Mouse (Mus musculus) kidney, embryonic 14.5 days (tissue): ENCODE measurements around the gene Mboat1. TPM values are rescaled to one million over a fixed set of nuclear protein-coding genes. Genes with fewer than 3 reads are reported as not detected.

ENCODE experiments used
- ATAC-seq: fragments of 200-750 bp; cut with Nextera tagmentation; 2 replicates; pipeline ENCODE4 v1.8.0; 2017; ENCODE audit warnings: moderate number of reproducible peaks, mild to moderate bottlenecking, moderate TSS enrichment, moderate library complexity; ENCODE audit not compliant: low FRiP score, low TSS enrichment
- H3K27ac ChIP-seq: fragments of 300-500 bp; sonication (generic); 2 replicates; pipeline ENCODE4 v1.5.1; 2014; ENCODE audit warnings: low read depth, mild to moderate bottlenecking, low read length, moderate library complexity, mixed read lengths
- H3K27me3 ChIP-seq: fragments of 300-500 bp; sonication (generic); 2 replicates; pipeline ENCODE4 v1.6.1; 2014; ENCODE audit warnings: mild to moderate bottlenecking, low read length; ENCODE audit not compliant: control insufficient read depth, insufficient read depth
- H3K36me3 ChIP-seq: fragments of 300-500 bp; sonication (generic); 2 replicates; pipeline ENCODE4 v1.6.1; 2014; ENCODE audit warnings: low read length, mixed read lengths; ENCODE audit not compliant: control insufficient read depth, insufficient read depth
- H3K4me1 ChIP-seq: fragments of 300-500 bp; sonication (generic); 2 replicates; pipeline ENCODE4 v1.6.1; 2014; ENCODE audit warnings: low read length, mixed read lengths; ENCODE audit not compliant: control insufficient read depth, insufficient read depth
- H3K4me2 ChIP-seq: fragments of 300-500 bp; sonication (generic); replicated peaks from 2 replicates; pipeline ENCODE4 v1.6.1; 2014; ENCODE audit warnings: low read depth, mild to moderate bottlenecking, low read length
- H3K4me3 ChIP-seq: fragments of 300-500 bp; sonication (generic); 2 replicates; pipeline ENCODE4 v1.5.1; 2014; ENCODE audit warnings: mild to moderate bottlenecking, low read length
- H3K9ac ChIP-seq: fragments of 300-500 bp; sonication (generic); 2 replicates; pipeline ENCODE4 v1.6.1; 2014; ENCODE audit warnings: low read depth, mild to moderate bottlenecking, low read length, moderate library complexity
- H3K9me3 ChIP-seq: fragments of 300-500 bp; sonication (generic); 2 replicates; pipeline ENCODE4 v1.6.1; 2016; ENCODE audit warnings: low read length; ENCODE audit not compliant: control insufficient read depth
- WGBS: fragments of 180-500 bp; shearing (Covaris S2); extraction: QIAGEN DNeasy Blood & Tissue Kit; methylation state at CpG from one replicate; pipeline ENCODE4 v1.1.7; 2014; 5-methylcytosine and 5-hydroxymethylcytosine counted together
- polyA plus RNA-seq: library from polyadenylated mRNA; unstranded; fragments of >200 nt; fragmentation: Nextera tagmentation; extraction: Ambion mirVana; gene quantifications from 2 replicates; pipeline ENCODE4 v1.2.1, GENCODE M21; 2014

The Mboat1 gene
- polyA plus RNA-seq, 1 experiment from 2014 or later, result 32.8 TPM

DNA sequence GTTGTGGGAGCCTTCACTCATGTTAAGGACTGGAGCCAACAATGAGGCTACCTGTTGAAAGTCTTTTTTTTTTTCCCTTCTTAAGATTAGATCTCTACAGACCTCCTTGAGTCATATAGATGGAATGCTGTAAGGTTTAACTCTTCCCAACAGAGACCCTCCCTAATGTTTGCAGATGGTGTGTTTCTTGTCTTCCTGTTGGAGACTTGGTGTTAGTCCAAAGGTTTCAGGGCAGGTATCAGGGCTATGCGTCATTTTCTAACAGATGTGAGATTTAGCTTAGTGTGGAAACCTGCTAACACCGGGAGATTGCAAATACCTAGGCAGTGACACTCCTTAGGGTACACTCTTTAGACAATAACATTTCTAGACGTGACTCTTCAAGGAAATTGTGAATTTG, 58.5 kb downstream of the Mboat1 start:
- H3K4me2 ChIP-seq, result no peak overlapping the region
- 0 out of 2 replicates have a peak overlapping the region, but pooled peaks have one; percentile 11 for H3K27ac ChIP-seq
- ATAC-seq, result no peak
- no peaks in the 10 kb centered on the region for H3K36me3 ChIP-seq
- H3K9ac ChIP-seq, result no peak overlapping the region
- H3K27me3 ChIP-seq, result no peaks in the 10 kb centered on the region
- no peaks in the 10 kb centered on the region for H3K9me3 ChIP-seq
- WGBS, result 68% methylated on average over 3 of the region's 3 CpGs
- H3K4me1 ChIP-seq, result 0 out of 2 replicates have a peak, but pooled peaks cover 2% of the 10 kb centered on the region
- H3K4me3 ChIP-seq, result no peak overlapping the region

DNA sequence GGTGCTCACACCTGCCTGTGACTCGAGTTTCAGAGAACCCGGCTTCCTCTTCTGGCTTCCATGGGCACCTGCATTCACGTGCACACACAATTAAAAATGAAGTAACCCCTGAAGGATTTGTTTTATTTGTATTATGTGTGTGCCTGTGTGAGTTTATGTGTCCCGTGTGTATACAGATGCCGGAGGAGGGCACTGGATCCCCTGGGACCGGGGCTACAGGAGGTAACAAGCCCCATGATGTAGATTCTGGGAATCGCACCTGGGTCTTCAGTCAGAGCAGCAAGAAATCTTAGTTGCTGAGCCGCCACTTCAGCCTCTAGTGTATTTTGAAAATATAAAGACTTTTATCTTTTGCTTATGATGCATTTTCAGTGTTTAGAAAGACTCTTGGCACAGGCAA, 60.4 kb downstream of the Mboat1 start:
- Histone ChIP-seq H3K4me1 (0 out of 2 replicates have a peak, but pooled peaks cover 2% of the 10 kb centered on the region), H3K27me3 (no peaks in the 10 kb centered on the region), H3K4me2 (no peak overlapping the region), H3K9ac (no peak overlapping the region), H3K4me3 (no peak overlapping the region), H3K36me3 (no peaks in the 10 kb centered on the region), H3K27ac (no peak overlapping the region), H3K9me3 (no peaks in the 10 kb centered on the region)
- ATAC-seq, result no peak
- WGBS, result 91% methylated on average over 8 of the region's 8 CpGs

DNA sequence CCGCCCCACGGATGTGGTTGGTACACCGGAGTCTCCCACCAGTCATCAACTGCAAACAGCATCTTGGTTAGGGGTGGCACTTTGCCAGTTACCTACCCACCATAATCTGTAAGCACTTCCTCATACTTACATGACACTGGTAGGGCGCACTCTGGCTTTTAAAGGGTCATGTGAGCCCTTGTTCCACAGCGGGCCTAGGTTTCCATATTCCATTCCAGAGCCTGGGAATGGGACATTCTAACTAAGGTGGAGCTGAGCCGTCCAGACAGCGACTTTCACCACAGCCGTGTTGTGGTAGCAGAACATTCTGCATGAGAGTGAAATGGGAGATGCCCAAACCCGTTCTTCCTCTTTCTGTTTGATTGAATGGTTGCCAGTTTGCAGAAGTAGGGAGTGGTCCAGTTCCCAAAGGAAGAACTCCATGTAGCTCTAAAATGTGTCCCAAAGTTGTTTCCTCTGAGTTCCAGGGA, 61.8 kb downstream of the Mboat1 start:
- ATAC-seq, result no peak
- Histone ChIP-seq H3K27me3 (no peaks in the 10 kb centered on the region), H3K27ac (no peak overlapping the region), H3K36me3 (no peaks in the 10 kb centered on the region), H3K4me1 (no peaks in the 10 kb centered on the region), H3K4me3 (no peak overlapping the region), H3K9ac (no peak overlapping the region), H3K4me2 (no peak overlapping the region), H3K9me3 (no peaks in the 10 kb centered on the region)
- 85% methylated on average over 9 of the region's 9 CpGs for WGBS

DNA sequence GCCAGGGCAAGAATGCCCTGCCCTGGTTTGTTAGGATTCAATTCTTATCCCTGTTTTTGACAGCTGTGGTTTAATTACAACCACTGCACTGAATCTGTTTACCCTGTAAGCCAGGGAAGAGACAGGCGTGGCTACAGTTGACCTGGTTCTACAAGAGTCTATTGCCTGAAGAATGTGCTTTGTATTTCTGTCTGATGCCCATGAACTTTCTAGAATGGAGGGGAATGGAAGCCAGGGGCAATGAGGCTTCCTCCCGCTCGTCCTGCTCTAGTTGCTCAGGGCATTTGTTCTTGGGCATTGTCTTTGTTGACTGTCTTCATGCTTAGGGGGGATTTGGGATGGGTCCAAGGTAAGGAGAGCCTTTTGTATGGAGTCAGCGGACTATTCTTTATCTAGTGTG, 63.5 kb downstream of the Mboat1 start:
- H3K4me1 ChIP-seq, result no peaks in the 10 kb centered on the region
- no peaks in the 10 kb centered on the region for H3K9me3 ChIP-seq
- no peaks in the 10 kb centered on the region for H3K36me3 ChIP-seq
- no peak overlapping the region for H3K4me2 ChIP-seq
- H3K4me3 ChIP-seq, result no peak overlapping the region
- H3K9ac ChIP-seq, result no peak overlapping the region
- no peaks in the 10 kb centered on the region for H3K27me3 ChIP-seq
- 93% methylated on average over 4 of the region's 4 CpGs for WGBS
- H3K27ac ChIP-seq, result no peak overlapping the region
- ATAC-seq, result no peak

DNA sequence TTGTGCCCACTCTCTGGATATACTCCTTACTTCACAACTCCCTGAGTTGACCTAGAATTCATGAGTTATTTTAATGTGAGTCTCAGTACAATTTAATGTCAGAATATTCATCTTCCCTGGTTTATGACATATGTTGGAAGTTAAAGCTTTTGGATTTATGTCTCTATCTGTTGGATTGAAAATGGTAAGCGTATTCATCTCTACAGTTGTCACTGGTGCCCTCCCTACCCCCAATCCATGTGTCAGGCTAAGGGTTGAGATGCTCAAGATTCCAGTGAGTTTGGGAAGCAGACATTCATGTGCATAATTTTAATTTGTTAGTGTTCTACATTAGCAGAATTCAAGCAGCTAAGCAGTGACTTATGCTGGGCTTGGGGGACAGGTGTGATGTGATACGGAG, 64.4 kb downstream of the Mboat1 start:
- Histone ChIP-seq H3K36me3 (no peaks in the 10 kb centered on the region), H3K4me1 (no peaks in the 10 kb centered on the region), H3K9ac (no peak overlapping the region), H3K4me2 (no peak overlapping the region), H3K9me3 (no peaks in the 10 kb centered on the region), H3K27me3 (no peaks in the 10 kb centered on the region), H3K4me3 (no peak overlapping the region), H3K27ac (no peak overlapping the region)
- no peak for ATAC-seq
- WGBS, result 96% methylated on average over 2 of the region's 2 CpGs

DNA sequence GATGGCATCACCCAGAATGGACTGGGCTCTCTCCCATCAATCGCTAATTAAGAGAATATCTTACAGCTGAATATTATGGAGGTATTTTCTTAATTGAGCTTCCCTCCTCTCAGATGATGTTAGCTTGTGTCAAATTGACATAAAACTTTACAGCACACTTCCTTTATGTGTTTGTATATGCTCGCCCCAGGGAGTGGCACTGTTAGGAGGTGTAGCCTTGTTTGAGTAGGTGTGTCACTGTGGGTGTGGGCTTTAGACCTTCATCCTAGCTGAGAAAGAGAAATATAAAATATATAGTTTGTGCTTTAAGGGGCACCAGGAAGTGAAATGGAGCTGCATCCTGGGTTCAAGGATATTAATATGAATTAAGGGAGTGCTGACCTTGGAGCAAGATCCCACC, 66.7 kb downstream of the Mboat1 start:
- no peak overlapping the region for H3K4me2 ChIP-seq
- no peaks in the 10 kb centered on the region for H3K4me1 ChIP-seq
- H3K4me3 ChIP-seq, result no peak overlapping the region
- no peak for ATAC-seq
- H3K9me3 ChIP-seq, result no peaks in the 10 kb centered on the region
- 79% methylated on average over 2 of the region's 2 CpGs for WGBS
- no peaks in the 10 kb centered on the region for H3K36me3 ChIP-seq
- no peak overlapping the region for H3K9ac ChIP-seq
- no peak overlapping the region for H3K27ac ChIP-seq
- H3K27me3 ChIP-seq, result no peaks in the 10 kb centered on the region

DNA sequence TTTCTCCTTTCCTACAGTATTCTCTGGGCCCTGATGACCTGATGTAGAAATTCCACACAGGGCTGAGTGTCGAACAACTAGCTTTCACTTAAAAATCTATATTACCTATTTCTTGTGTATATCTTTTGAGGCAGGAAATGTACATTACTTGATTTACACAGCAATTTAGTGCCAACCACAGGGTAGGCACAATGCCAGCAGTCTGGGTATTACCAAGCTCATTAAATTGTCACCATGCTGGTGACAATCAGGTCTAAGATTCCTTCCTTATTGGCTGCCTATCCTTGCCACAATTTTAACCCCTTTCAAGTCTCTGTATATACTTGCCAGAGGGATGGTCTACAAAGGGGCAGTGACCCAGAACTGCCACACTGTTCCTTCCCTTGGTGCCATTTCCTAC, 71.9 kb downstream of the Mboat1 start:
- no peak overlapping the region for H3K9ac ChIP-seq
- ATAC-seq, result no peak
- 92% methylated on average over 1 of the region's 1 CpGs for whole genome bisulfite sequencing
- H3K27me3 ChIP-seq, result no peaks in the 10 kb centered on the region
- no peak overlapping the region for H3K4me3 ChIP-seq
- no peaks in the 10 kb centered on the region for H3K9me3 ChIP-seq
- no peaks in the 10 kb centered on the region for H3K36me3 ChIP-seq
- no peaks in the 10 kb centered on the region for H3K4me1 ChIP-seq
- no peak overlapping the region for H3K27ac ChIP-seq
- H3K4me2 ChIP-seq, result no peak overlapping the region

DNA sequence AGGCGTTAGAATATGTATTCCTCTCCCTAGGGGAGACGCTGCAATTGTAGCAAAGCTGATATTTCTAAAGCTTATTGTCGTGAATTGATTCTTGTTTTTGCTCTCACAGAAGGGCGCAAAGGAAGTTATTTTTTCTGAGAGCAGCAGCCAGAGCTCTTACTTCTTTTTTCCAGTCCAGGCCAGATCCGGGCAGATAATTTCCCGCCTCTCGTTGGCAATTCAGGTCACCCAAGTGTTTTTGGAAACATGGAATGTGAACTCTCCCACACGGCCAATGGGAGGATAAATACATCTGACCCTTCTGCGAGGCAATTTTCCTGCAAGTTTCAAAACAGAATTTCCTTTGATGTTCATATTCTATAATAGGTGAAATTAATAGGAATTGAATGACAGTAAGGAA, 77.0 kb downstream of the Mboat1 start:
- no peak overlapping the region for H3K4me3 ChIP-seq
- no peaks in the 10 kb centered on the region for H3K36me3 ChIP-seq
- H3K27me3 ChIP-seq, result no peaks in the 10 kb centered on the region
- H3K4me1 ChIP-seq, result no peaks in the 10 kb centered on the region
- no peak for ATAC-seq
- no peak overlapping the region for H3K27ac ChIP-seq
- H3K4me2 ChIP-seq, result no peak overlapping the region
- 56% methylated on average over 9 of the region's 9 CpGs for WGBS
- H3K9ac ChIP-seq, result no peak overlapping the region
- H3K9me3 ChIP-seq, result no peaks in the 10 kb centered on the region

DNA sequence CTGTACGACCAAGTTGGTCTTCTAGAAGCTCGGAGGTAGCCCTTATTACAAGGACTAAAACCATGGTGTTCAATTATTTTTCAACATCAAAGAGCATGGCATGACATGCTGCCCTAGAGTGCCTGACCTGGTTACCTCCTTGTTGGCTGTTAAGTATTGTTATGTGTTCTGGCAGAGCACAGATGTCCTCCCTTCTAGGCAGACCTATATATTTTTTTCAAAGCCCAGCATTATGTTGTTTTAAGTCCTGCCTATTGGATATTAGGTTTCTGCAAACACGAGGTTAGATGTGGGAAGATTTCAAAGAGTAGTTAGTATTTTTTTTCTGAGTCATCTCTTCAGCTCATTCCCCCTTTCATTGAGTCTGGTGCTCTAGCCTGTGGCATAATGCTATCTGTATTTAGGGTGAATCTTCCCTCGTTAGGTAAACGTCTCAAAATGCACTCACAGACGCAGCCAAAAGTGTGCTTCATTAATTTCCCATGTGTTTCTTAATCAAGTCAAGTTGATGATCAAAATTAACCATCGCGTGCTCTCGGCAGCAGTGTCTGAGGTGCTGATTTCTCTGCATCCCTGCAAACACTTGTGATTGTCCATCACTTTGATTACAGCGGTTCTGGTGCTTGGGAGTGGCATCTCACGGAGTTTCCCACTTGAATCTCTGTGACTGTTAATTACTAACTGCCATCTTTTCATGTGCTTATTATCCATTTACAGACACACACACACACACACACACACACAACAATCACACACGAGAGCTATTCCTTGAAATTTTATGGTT, 81.5 kb downstream of the Mboat1 start:
- Histone ChIP-seq H3K9me3 (no peaks in the 10 kb centered on the region), H3K36me3 (no peaks in the 10 kb centered on the region), H3K27me3 (no peaks in the 10 kb centered on the region), H3K27ac (no peak overlapping the region), H3K4me1 (peaks cover 25% of the 10 kb centered on the region; the same call in 1 of the 2 replicates), H3K4me3 (no peak overlapping the region), H3K9ac (no peak overlapping the region), H3K4me2 (no peak overlapping the region)
- 52% methylated on average over 12 of the region's 12 CpGs for WGBS
- ATAC-seq, result peak; percentile 63; the same call in 1 of the 2 replicates
